Mouse (Mus musculus) kidney, embryonic 15.5 days (tissue): ENCODE measurements at regions not wholly inside any gene's neighbourhood (a gene's known extent, or its start where the extent isn't known, plus 50 kb on each side); places are given as distances from the start of the nearest gene placed in this dataset.
A peak's percentile ranks its signal among the peaks of the same experiment; 100 is the strongest.

Experiments used
- ATAC-seq: fragments of 200-750 bp; cut with Nextera tagmentation; replicated peaks from 2 replicates; pipeline ENCODE4 v1.8.0; 2017; ENCODE audit warnings: moderate TSS enrichment; ENCODE audit not compliant: low FRiP score
- H3K27ac ChIP-seq: fragments of 300-500 bp; sonication (generic); 2 replicates; pipeline ENCODE4 v1.5.1; 2015; ENCODE audit warnings: mild to moderate bottlenecking, inconsistent platforms
- H3K27me3 ChIP-seq: fragments of 300-500 bp; sonication (generic); 2 replicates; pipeline ENCODE4 v1.6.1; 2015; ENCODE audit warnings: inconsistent platforms
- H3K36me3 ChIP-seq: fragments of 300-500 bp; sonication (generic); 2 replicates; pipeline ENCODE4 v1.6.1; 2015; ENCODE audit warnings: inconsistent platforms
- H3K4me1 ChIP-seq: fragments of 300-500 bp; sonication (generic); 2 replicates; pipeline ENCODE4 v1.6.1; 2015; ENCODE audit warnings: inconsistent platforms
- H3K4me2 ChIP-seq: fragments of 300-500 bp; sonication (generic); 2 replicates; pipeline ENCODE4 v1.6.1; 2015; ENCODE audit warnings: moderate library complexity, mild to moderate bottlenecking, inconsistent platforms
- H3K4me3 ChIP-seq: fragments of 300-500 bp; sonication (generic); replicated peaks from 2 replicates; pipeline ENCODE4 v1.5.1; 2015; ENCODE audit warnings: mild to moderate bottlenecking, inconsistent platforms
- H3K9ac ChIP-seq: fragments of 300-500 bp; sonication (generic); 2 replicates; pipeline ENCODE4 v1.6.1; 2015; ENCODE audit warnings: mild to moderate bottlenecking, inconsistent platforms
- H3K9me3 ChIP-seq: fragments of 300-500 bp; sonication (generic); replicated peaks from 2 replicates; pipeline ENCODE4 v1.6.1; 2016; ENCODE audit warnings: inconsistent platforms
- WGBS: fragments of 180-500 bp; shearing (Covaris S2); methylation state at CpG from one replicate; pipeline ENCODE4 v1.1.7; 2015; ENCODE audit warnings: mixed read lengths; 5-methylcytosine and 5-hydroxymethylcytosine counted together

DNA sequence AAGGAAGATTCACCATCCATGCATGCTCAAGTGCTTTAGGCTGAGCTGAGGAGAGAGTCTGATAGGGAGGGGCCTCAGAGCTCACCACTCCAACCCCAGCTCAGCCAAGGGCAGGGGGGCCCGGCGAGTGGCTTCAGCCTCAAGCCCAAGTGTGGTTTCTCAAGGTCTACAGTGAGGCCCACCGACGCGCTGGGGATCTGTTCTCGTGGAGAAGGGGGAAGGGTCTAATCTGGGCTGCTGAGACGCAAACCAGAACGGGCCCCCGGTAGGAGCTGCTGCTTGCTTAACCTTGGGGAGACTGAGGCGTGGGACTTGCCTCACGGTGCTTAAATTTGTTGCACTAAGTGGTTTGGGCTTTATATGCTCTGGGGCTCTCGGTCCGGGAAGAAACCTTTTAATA, 70.9 kb downstream of the Asb1 start:
- peak; percentile 61; the same call in 1 of the 2 replicates for ATAC-seq
- 25% methylated on average over 13 of the region's 13 CpGs for WGBS

DNA sequence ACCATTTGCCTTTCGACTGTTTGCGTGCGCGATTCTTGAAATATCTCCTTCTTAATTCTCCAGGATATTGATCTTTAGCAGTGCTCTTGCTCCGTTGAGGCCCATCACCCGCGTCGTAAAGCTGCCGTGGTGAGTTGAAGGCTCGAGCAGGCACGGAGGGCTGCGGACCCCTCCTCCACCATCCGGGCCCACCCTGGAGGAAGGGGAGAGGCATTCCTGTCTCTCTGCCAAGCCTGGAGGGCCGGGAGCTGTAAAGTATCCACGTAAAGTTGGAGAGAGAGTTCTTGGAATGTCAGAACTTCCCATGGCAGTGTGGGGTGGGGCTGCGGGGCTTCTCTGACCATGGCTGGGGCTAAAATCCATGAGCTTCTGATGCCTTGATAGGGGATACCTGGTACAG, 71.3 kb downstream of the Asb1 start:
- no peaks in the 10 kb centered on the region for H3K9me3 ChIP-seq
- H3K4me3 ChIP-seq, result peak overlapping the region; percentile 13; the same call in 1 of the 2 replicates
- H3K9ac ChIP-seq, result 0 out of 2 replicates have a peak overlapping the region, but pooled peaks have one; percentile 17
- no peaks in the 10 kb centered on the region for H3K36me3 ChIP-seq
- ATAC-seq, result peak; percentile 71
- H3K4me2 ChIP-seq, result peak overlapping the region; percentile 54
- WGBS, result 18% methylated on average over 16 of the region's 16 CpGs
- peaks cover 31% of the 10 kb centered on the region; the same call in 1 of the 2 replicates for H3K27me3 ChIP-seq
- H3K27ac ChIP-seq, result peak overlapping the region; percentile 51; the same call in 1 of the 2 replicates
- peaks cover 15% of the 10 kb centered on the region for H3K4me1 ChIP-seq

More for the DNA sequence above, 70.9 kb downstream of the Asb1 start:
- Histone ChIP-seq H3K27me3 (peaks cover 27% of the 10 kb centered on the region; the same call in 1 of the 2 replicates), H3K4me2 (peak overlapping the region; percentile 54), H3K36me3 (no peaks in the 10 kb centered on the region), H3K9ac (0 out of 2 replicates have a peak overlapping the region, but pooled peaks have one; percentile 17), H3K27ac (peak overlapping the region; percentile 51), H3K4me3 (peak overlapping the region; percentile 13; the same call in 1 of the 2 replicates), H3K4me1 (peaks cover 15% of the 10 kb centered on the region), H3K9me3 (no peaks in the 10 kb centered on the region)

DNA sequence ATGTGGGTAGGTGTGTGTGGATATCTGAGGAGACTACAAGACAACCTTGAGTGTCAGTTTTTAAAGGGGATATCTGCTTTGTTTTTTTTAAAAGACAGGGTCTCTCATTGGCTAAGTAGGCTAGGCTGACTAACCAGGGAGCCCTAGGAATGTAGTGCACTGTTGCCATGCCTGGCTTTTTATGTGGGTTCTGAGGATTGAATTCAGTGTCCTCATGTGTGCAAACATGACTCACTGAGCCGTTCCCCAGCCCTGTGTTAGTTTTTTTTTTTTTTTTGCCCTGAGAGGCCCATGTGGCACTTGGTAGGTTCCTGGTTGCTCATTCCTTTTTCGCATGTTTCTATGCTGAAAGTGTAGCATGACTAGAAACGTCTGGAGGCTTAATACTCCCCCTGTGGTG, 72.6 kb downstream of the Asb1 start:
- Histone ChIP-seq H3K4me3 (no peak overlapping the region), H3K4me1 (peaks cover 15% of the 10 kb centered on the region), H3K27me3 (peaks cover 27% of the 10 kb centered on the region; the same call in 1 of the 2 replicates), H3K27ac (peak overlapping the region; percentile 30; the same call in 1 of the 2 replicates), H3K9ac (no peak overlapping the region), H3K4me2 (no peak overlapping the region), H3K36me3 (no peaks in the 10 kb centered on the region), H3K9me3 (no peaks in the 10 kb centered on the region)
- ATAC-seq, result no peak
- WGBS, result 56% methylated on average over 3 of the region's 3 CpGs

GRCm38 (mm10) chr1:91615396-91615795, 75.1 kb downstream of the Asb1 start:
- Histone ChIP-seq H3K4me3 (no peak overlapping the region), H3K27ac (no peak overlapping the region), H3K36me3 (no peaks in the 10 kb centered on the region), H3K4me1 (peaks cover 20% of the 10 kb centered on the region), H3K27me3 (peaks cover 15% of the 10 kb centered on the region; the same call in 1 of the 2 replicates), H3K4me2 (no peak overlapping the region), H3K9me3 (no peaks in the 10 kb centered on the region), H3K9ac (no peak overlapping the region)
- ATAC-seq, result no peak
- 58% methylated on average over 5 of the region's 5 CpGs for WGBS

- Histone ChIP-seq H3K9me3 (no peaks in the 10 kb centered on the region), H3K36me3 (no peaks in the 10 kb centered on the region), H3K4me1 (peaks cover 6% of the 10 kb centered on the region; the same call in 1 of the 2 replicates), H3K27ac (no peak overlapping the region), H3K4me2 (no peak overlapping the region), H3K9ac (no peak overlapping the region), H3K4me3 (no peak overlapping the region), H3K27me3 (peaks cover 18% of the 10 kb centered on the region)
- WGBS, result 53% methylated on average over 14 of the region's 14 CpGs
- ATAC-seq, result no peak
Observed at GRCm38 (mm10) chr1:91618527-91619135, 78.3 kb downstream of the Asb1 start.

DNA sequence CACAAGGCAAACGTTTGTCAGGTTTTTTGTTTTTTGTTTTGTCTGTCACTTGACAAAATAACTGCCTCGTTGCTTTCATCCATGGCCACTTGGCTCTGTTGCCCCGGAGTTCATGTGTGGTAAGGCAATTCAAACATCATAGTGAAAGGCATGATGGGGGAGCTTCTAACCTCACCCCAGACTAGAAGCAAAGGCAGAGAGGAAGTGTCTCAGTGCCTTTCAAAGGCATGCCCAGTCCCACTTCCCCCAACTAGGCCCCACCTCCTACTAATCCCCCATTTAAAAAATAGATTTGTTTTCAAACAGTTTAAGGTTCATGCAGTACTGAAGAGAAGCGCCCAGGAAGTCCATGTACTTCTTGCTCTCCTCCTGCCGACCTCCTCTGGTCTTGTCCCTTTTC, 80.8 kb downstream of the Asb1 start:
- ATAC-seq, result no peak
- Histone ChIP-seq H3K27me3 (peaks cover 12% of the 10 kb centered on the region), H3K4me3 (no peak overlapping the region), H3K4me2 (no peak overlapping the region), H3K27ac (no peak overlapping the region), H3K36me3 (no peaks in the 10 kb centered on the region), H3K9me3 (no peaks in the 10 kb centered on the region), H3K9ac (no peak overlapping the region), H3K4me1 (peaks cover 28% of the 10 kb centered on the region)
- 68% methylated on average over 5 of the region's 5 CpGs for WGBS

DNA sequence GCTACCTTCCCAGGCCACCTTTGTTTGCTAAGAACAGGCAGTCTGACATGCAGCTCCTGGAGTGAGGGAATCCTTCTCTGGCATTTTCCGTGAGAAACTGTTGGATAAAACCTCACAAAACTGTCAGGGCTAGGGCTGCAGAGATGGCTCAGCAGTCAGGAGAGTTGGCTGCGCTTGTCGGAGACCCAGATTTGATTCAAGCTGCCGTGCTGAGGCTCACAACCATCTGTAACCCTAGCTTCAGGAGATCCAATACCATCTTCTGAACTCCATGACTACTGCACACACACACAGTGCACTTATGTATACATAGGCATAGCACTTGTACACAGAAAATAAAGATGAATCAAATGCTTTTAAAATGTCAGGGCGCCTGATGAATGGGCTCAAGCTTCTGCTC, 82.5 kb downstream of the Asb1 start:
- no peaks in the 10 kb centered on the region for H3K36me3 ChIP-seq

DNA sequence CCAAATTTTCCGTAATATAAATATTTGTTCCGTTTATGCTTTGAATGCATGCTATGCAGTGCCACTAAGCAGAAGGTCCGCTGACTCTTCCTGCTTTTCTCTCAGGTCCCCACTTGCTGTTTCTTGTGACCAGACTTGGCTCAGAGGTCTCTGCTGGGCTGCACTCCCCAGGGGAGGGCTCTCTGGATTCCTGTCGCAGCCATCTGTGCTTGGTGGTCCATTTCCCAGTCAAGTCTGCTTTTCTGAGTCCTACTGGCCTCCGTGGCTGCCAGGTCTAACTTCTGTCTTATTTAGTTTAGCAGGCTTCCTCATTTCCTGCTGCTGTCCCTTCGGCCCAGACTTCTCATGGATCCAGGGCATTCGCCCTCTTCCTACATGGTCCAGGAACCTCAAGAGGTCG, 83.7 kb downstream of the Asb1 start:
- H3K4me1 ChIP-seq, result peaks cover 31% of the 10 kb centered on the region
- no peak for ATAC-seq
- no peak overlapping the region for H3K9ac ChIP-seq
- no peak overlapping the region for H3K4me3 ChIP-seq
- no peak overlapping the region for H3K4me2 ChIP-seq
- no peaks in the 10 kb centered on the region for H3K9me3 ChIP-seq
- H3K27ac ChIP-seq, result no peak overlapping the region
- H3K27me3 ChIP-seq, result peaks cover 6% of the 10 kb centered on the region
- H3K36me3 ChIP-seq, result no peaks in the 10 kb centered on the region
- WGBS, result 42% methylated on average over 8 of the region's 8 CpGs

More for the DNA sequence above, 82.5 kb downstream of the Asb1 start:
- Histone ChIP-seq H3K4me2 (no peak overlapping the region), H3K27ac (no peak overlapping the region), H3K9me3 (no peaks in the 10 kb centered on the region), H3K9ac (no peak overlapping the region), H3K4me1 (peaks cover 33% of the 10 kb centered on the region), H3K4me3 (no peak overlapping the region), H3K27me3 (peaks cover 6% of the 10 kb centered on the region)
- no peak for ATAC-seq
- WGBS, result 86% methylated on average over 5 of the region's 5 CpGs

DNA sequence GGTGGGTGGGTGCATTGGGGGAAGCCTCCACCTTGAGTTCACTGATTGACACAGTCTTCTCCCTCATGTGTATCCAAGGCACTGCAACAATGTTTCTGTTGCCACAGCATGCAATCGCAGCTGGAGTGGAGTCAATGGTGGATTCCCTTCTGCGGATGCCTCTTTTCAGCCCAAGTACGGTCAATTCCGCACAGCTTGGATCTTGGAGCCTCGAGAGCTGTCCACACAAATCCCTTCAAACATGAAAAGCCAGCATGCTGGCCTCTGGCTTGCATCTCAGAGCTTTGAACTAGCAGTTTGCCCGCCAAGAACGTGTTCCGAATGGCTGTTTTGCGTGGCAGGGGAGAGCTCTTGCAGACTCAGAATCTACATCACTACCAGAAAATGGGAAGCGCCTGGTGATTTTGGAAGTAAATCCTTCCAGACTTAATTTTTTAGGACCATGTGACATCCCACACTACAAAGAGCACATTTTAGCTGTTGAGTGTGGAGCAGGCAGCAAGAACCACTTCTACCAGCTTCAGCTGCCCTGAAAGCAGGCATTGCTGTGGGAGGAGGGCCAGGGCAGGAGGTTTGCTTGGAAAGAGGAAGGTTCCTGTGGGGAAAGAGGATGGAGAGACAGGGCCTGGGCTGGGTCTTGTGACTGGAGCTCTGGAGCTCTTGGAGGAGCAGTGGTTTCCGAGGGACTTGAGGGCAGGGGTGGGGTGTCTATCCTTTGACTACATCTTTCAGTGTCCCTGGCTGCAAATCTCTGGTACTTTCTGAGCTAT, 84.4 kb downstream of the Asb1 start:
- no peak overlapping the region for H3K9ac ChIP-seq
- no peak overlapping the region for H3K4me3 ChIP-seq
- 73% methylated on average over 11 of the region's 11 CpGs for WGBS
- H3K4me2 ChIP-seq, result no peak overlapping the region
- H3K9me3 ChIP-seq, result no peaks in the 10 kb centered on the region
- H3K27ac ChIP-seq, result no peak overlapping the region
- peaks cover 31% of the 10 kb centered on the region for H3K4me1 ChIP-seq
- no peak for ATAC-seq
- H3K36me3 ChIP-seq, result no peaks in the 10 kb centered on the region
- H3K27me3 ChIP-seq, result peaks cover 6% of the 10 kb centered on the region

GRCm38 (mm10) chr1:91626090-91626489, 85.7 kb downstream of the Asb1 start:
- Histone ChIP-seq H3K4me2 (no peak overlapping the region), H3K27me3 (peaks cover 8% of the 10 kb centered on the region), H3K4me1 (peaks cover 37% of the 10 kb centered on the region), H3K27ac (no peak overlapping the region), H3K9ac (no peak overlapping the region), H3K4me3 (no peak overlapping the region), H3K36me3 (no peaks in the 10 kb centered on the region), H3K9me3 (no peaks in the 10 kb centered on the region)
- WGBS, result 34% methylated on average over 11 of the region's 11 CpGs
- ATAC-seq, result no peak

- no peak overlapping the region for H3K27ac ChIP-seq
- ATAC-seq, result no peak
- H3K4me1 ChIP-seq, result peaks cover 25% of the 10 kb centered on the region
Observed at GRCm38 (mm10) chr1:91630206-91630605, 89.9 kb downstream of the Asb1 start.

DNA sequence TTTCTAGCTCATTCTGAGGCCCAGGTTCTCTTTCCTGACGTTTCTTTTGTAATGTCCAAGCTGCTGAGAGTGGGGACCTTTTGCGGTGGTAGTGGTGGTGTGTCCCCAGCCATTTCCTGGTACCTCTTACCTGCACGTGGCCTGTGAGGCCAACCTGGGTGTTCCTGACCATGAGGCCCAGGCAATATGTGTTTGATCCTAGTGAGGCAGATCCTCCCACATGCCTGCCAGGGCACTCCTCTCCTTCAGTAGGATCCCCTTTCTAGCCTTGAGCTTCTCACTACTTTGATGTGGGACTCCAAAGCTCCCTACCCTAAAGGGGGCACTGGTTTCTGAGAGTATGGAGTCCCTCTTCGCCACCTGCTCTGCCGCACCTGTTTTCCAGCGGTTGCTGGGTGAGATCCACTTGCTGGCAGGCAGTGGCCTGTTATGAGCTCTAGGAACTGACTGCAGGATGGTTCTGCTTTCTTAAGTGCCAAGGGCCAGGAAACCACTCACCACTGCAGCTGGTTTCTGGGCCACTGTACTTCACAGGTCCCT, 90.6 kb downstream of the Asb1 start:
- WGBS, result 62% methylated on average over 6 of the region's 6 CpGs
- Histone ChIP-seq H3K9ac (no peak overlapping the region), H3K27me3 (peaks cover 19% of the 10 kb centered on the region), H3K36me3 (no peaks in the 10 kb centered on the region), H3K4me3 (no peak overlapping the region), H3K4me1 (peaks cover 18% of the 10 kb centered on the region), H3K9me3 (no peaks in the 10 kb centered on the region), H3K27ac (no peak overlapping the region), H3K4me2 (no peak overlapping the region)
- ATAC-seq, result no peak

More at GRCm38 (mm10) chr1:91630206-91630605, 89.9 kb downstream of the Asb1 start:
- H3K4me2 ChIP-seq, result no peak overlapping the region
- WGBS, result 48% methylated on average over 12 of the region's 12 CpGs
- no peaks in the 10 kb centered on the region for H3K9me3 ChIP-seq
- H3K4me3 ChIP-seq, result no peak overlapping the region
- H3K36me3 ChIP-seq, result no peaks in the 10 kb centered on the region
- H3K9ac ChIP-seq, result no peak overlapping the region
- H3K27me3 ChIP-seq, result peaks cover 20% of the 10 kb centered on the region
